Mouse (Mus musculus): ENCODE data around the gene Snx1. TPM values are rescaled to one million over a fixed set of nuclear protein-coding genes. Genes with fewer than 3 reads are reported as not detected.

Snx1 gene
- polyA plus RNA-seq, 1 experiment from 2014 or later = 125 TPM

- 90% methylated on average over 3 of the region's 3 CpGs for WGBS
- no peak overlapping the region for H3K9ac ChIP-seq (replicated peaks; ENCODE audit: low read depth, low read length)
- no peaks in the 10 kb centered on the region for H3K27me3 ChIP-seq (ENCODE audit: control insufficient read depth, insufficient read depth, low read length)
- H3K4me1 ChIP-seq (ENCODE audit: control insufficient read depth, insufficient read depth, low read length) = no peaks in the 10 kb centered on the region
- H3K9me3 ChIP-seq (ENCODE audit: control insufficient read depth, low read depth, low read length) = no peaks in the 10 kb centered on the region
- H3K4me3 ChIP-seq (ENCODE audit: low read depth, low read length) = no peak overlapping the region
- no peak overlapping the region for H3K4me2 ChIP-seq (replicated peaks; ENCODE audit: low read depth, low read length)
- peaks cover 18% of the 10 kb centered on the region for H3K36me3 ChIP-seq (ENCODE audit: control insufficient read depth, insufficient read depth, low read length)
- no peak for ATAC-seq (ENCODE audit: insufficient number of reproducible peaks, insufficient read depth, low FRiP score, low read depth)
- no peak overlapping the region for H3K27ac ChIP-seq (ENCODE audit: low read length)
These were observed 12.0 kb downstream of the Snx1 start for GRCm38 (mm10) chr9:66114341-66114740.

- H3K36me3 ChIP-seq (ENCODE audit: control insufficient read depth, insufficient read depth, low read length) = peaks cover 29% of the 10 kb centered on the region
- no peak overlapping the region for H3K4me2 ChIP-seq (replicated peaks; ENCODE audit: low read depth, low read length)
- H3K9me3 ChIP-seq (ENCODE audit: control insufficient read depth, low read depth, low read length) = no peaks in the 10 kb centered on the region
- no peaks in the 10 kb centered on the region for H3K4me1 ChIP-seq (ENCODE audit: control insufficient read depth, insufficient read depth, low read length)
- no peak overlapping the region for H3K27ac ChIP-seq (ENCODE audit: low read length)
- H3K27me3 ChIP-seq (ENCODE audit: control insufficient read depth, insufficient read depth, low read length) = no peaks in the 10 kb centered on the region
- no peak for ATAC-seq (ENCODE audit: insufficient number of reproducible peaks, insufficient read depth, low FRiP score, low read depth)
- H3K9ac ChIP-seq (replicated peaks; ENCODE audit: low read depth, low read length) = no peak overlapping the region
- WGBS = 84% methylated on average over 8 of the region's 8 CpGs
- H3K4me3 ChIP-seq (ENCODE audit: low read depth, low read length) = no peak overlapping the region
These were observed 15.6 kb downstream of the Snx1 start for GRCm38 (mm10) chr9:66110611-66111379.

- Histone ChIP-seq H3K4me2 (replicated peaks; ENCODE audit: low read depth, low read length) (no peak overlapping the region), H3K27ac (ENCODE audit: low read length) (no peak overlapping the region), H3K4me1 (ENCODE audit: control insufficient read depth, insufficient read depth, low read length) (no peaks in the 10 kb centered on the region), H3K27me3 (ENCODE audit: control insufficient read depth, insufficient read depth, low read length) (no peaks in the 10 kb centered on the region), H3K36me3 (ENCODE audit: control insufficient read depth, insufficient read depth, low read length) (peaks cover 30% of the 10 kb centered on the region), H3K4me3 (ENCODE audit: low read depth, low read length) (no peak overlapping the region), H3K9ac (replicated peaks; ENCODE audit: low read depth, low read length) (no peak overlapping the region), H3K9me3 (ENCODE audit: control insufficient read depth, low read depth, low read length) (no peaks in the 10 kb centered on the region)
- 67% methylated on average over 8 of the region's 8 CpGs for WGBS
- ATAC-seq (ENCODE audit: insufficient number of reproducible peaks, insufficient read depth, low FRiP score, low read depth) = no peak
These were observed 16.3 kb downstream of the Snx1 start for GRCm38 (mm10) chr9:66110126-66110525.

- no peak overlapping the region for H3K4me3 ChIP-seq (ENCODE audit: low read depth, low read length)
- WGBS = 97% methylated on average over 1 of the region's 1 CpGs
- H3K27me3 ChIP-seq (ENCODE audit: control insufficient read depth, insufficient read depth, low read length) = no peaks in the 10 kb centered on the region
- no peaks in the 10 kb centered on the region for H3K9me3 ChIP-seq (ENCODE audit: control insufficient read depth, low read depth, low read length)
- H3K4me2 ChIP-seq (replicated peaks; ENCODE audit: low read depth, low read length) = no peak overlapping the region
- no peak overlapping the region for H3K9ac ChIP-seq (replicated peaks; ENCODE audit: low read depth, low read length)
- no peak overlapping the region for H3K27ac ChIP-seq (ENCODE audit: low read length)
- H3K4me1 ChIP-seq (ENCODE audit: control insufficient read depth, insufficient read depth, low read length) = no peaks in the 10 kb centered on the region
- no peak for ATAC-seq (ENCODE audit: insufficient number of reproducible peaks, insufficient read depth, low FRiP score, low read depth)
- peaks cover 32% of the 10 kb centered on the region for H3K36me3 ChIP-seq (ENCODE audit: control insufficient read depth, insufficient read depth, low read length)
These were observed 16.8 kb downstream of the Snx1 start for GRCm38 (mm10) chr9:66109574-66109973.

GRCm38 (mm10) chr9:66105168-66105567 is 21.2 kb downstream of the Snx1 start:
- Histone ChIP-seq H3K27ac (ENCODE audit: low read length) (no peak overlapping the region), H3K36me3 (ENCODE audit: control insufficient read depth, insufficient read depth, low read length) (peaks cover 57% of the 10 kb centered on the region), H3K9me3 (ENCODE audit: control insufficient read depth, low read depth, low read length) (no peaks in the 10 kb centered on the region), H3K4me1 (ENCODE audit: control insufficient read depth, insufficient read depth, low read length) (no peaks in the 10 kb centered on the region), H3K4me2 (replicated peaks; ENCODE audit: low read depth, low read length) (no peak overlapping the region), H3K27me3 (ENCODE audit: control insufficient read depth, insufficient read depth, low read length) (no peaks in the 10 kb centered on the region), H3K9ac (replicated peaks; ENCODE audit: low read depth, low read length) (no peak overlapping the region), H3K4me3 (ENCODE audit: low read depth, low read length) (no peak overlapping the region)
- WGBS = 86% methylated on average over 8 of the region's 8 CpGs
- no peak for ATAC-seq (ENCODE audit: insufficient number of reproducible peaks, insufficient read depth, low FRiP score, low read depth)

GRCm38 (mm10) chr9:66104601-66105000 is 21.8 kb downstream of the Snx1 start:
- Histone ChIP-seq H3K4me3 (ENCODE audit: low read depth, low read length) (no peak overlapping the region), H3K4me1 (ENCODE audit: control insufficient read depth, insufficient read depth, low read length) (no peaks in the 10 kb centered on the region), H3K36me3 (ENCODE audit: control insufficient read depth, insufficient read depth, low read length) (peaks cover 60% of the 10 kb centered on the region), H3K9ac (replicated peaks; ENCODE audit: low read depth, low read length) (no peak overlapping the region), H3K27me3 (ENCODE audit: control insufficient read depth, insufficient read depth, low read length) (no peaks in the 10 kb centered on the region), H3K27ac (ENCODE audit: low read length) (no peak overlapping the region), H3K9me3 (ENCODE audit: control insufficient read depth, low read depth, low read length) (no peaks in the 10 kb centered on the region), H3K4me2 (replicated peaks; ENCODE audit: low read depth, low read length) (no peak overlapping the region)
- ATAC-seq (ENCODE audit: insufficient number of reproducible peaks, insufficient read depth, low FRiP score, low read depth) = no peak
- WGBS = 97% methylated on average over 4 of the region's 4 CpGs

- Histone ChIP-seq H3K4me1 (ENCODE audit: control insufficient read depth, insufficient read depth, low read length) (no peaks in the 10 kb centered on the region), H3K4me2 (replicated peaks; ENCODE audit: low read depth, low read length) (no peak overlapping the region), H3K36me3 (ENCODE audit: control insufficient read depth, insufficient read depth, low read length) (peaks cover 62% of the 10 kb centered on the region), H3K9me3 (ENCODE audit: control insufficient read depth, low read depth, low read length) (no peaks in the 10 kb centered on the region), H3K27me3 (ENCODE audit: control insufficient read depth, insufficient read depth, low read length) (no peaks in the 10 kb centered on the region), H3K9ac (replicated peaks; ENCODE audit: low read depth, low read length) (no peak overlapping the region), H3K4me3 (ENCODE audit: low read depth, low read length) (no peak overlapping the region), H3K27ac (ENCODE audit: low read length) (no peak overlapping the region)
- WGBS = 92% methylated on average over 6 of the region's 6 CpGs
- no peak for ATAC-seq (ENCODE audit: insufficient number of reproducible peaks, insufficient read depth, low FRiP score, low read depth)
These were observed 23.7 kb downstream of the Snx1 start for GRCm38 (mm10) chr9:66102668-66103067.

- Histone ChIP-seq H3K4me2 (replicated peaks; ENCODE audit: low read depth, low read length) (no peak overlapping the region), H3K27me3 (ENCODE audit: control insufficient read depth, insufficient read depth, low read length) (no peaks in the 10 kb centered on the region), H3K9me3 (ENCODE audit: control insufficient read depth, low read depth, low read length) (no peaks in the 10 kb centered on the region), H3K27ac (ENCODE audit: low read length) (no peak overlapping the region), H3K4me3 (ENCODE audit: low read depth, low read length) (no peak overlapping the region), H3K9ac (replicated peaks; ENCODE audit: low read depth, low read length) (no peak overlapping the region), H3K4me1 (ENCODE audit: control insufficient read depth, insufficient read depth, low read length) (no peaks in the 10 kb centered on the region), H3K36me3 (ENCODE audit: control insufficient read depth, insufficient read depth, low read length) (peaks cover 64% of the 10 kb centered on the region)
- WGBS = 78% methylated on average over 8 of the region's 8 CpGs
- ATAC-seq (ENCODE audit: insufficient number of reproducible peaks, insufficient read depth, low FRiP score, low read depth) = no peak
These were observed 24.8 kb downstream of the Snx1 start for GRCm38 (mm10) chr9:66101577-66101976.

GRCm38 (mm10) chr9:66092664-66093063 is 33.7 kb downstream of the Snx1 start:
- Histone ChIP-seq H3K4me2 (replicated peaks; ENCODE audit: low read depth, low read length) (no peak overlapping the region), H3K9ac (replicated peaks; ENCODE audit: low read depth, low read length) (no peak overlapping the region), H3K4me1 (ENCODE audit: control insufficient read depth, insufficient read depth, low read length) (peaks cover 6% of the 10 kb centered on the region; the same call in 1 of the 2 replicates), H3K9me3 (ENCODE audit: control insufficient read depth, low read depth, low read length) (no peaks in the 10 kb centered on the region), H3K36me3 (ENCODE audit: control insufficient read depth, insufficient read depth, low read length) (peaks cover 73% of the 10 kb centered on the region), H3K27me3 (ENCODE audit: control insufficient read depth, insufficient read depth, low read length) (no peaks in the 10 kb centered on the region), H3K27ac (ENCODE audit: low read length) (no peak overlapping the region; the same call in 1 of the 2 replicates), H3K4me3 (ENCODE audit: low read depth, low read length) (no peak overlapping the region)
- ATAC-seq (ENCODE audit: insufficient number of reproducible peaks, insufficient read depth, low FRiP score, low read depth) = no peak
- 59% methylated on average over 2 of the region's 2 CpGs for WGBS
